Comparison of ENCODE assay signal across 8 mouse cellular contexts in the genomic region with DNA sequence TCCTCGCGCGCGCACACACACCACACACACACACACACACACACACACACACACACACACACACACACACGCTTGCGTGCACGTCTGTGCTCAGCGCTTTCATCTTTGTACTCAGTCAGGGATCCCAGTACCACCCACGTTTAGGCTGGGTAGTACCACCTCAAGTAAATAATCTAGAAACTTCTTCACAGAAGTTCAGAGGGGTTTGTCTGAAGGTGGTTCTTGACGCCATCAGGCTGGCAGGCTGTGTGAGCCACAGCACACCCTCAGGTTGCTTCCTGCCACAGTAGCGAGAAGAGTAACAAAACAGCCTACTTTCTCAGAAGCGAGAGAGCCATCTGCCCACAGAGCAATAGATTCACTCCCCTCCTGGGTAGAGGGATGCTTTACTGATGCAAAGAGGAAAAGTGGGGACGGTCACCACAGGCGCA.
DNase-seq lines count a peak whose midpoint lies in the region; ATAC-seq and TF ChIP-seq lines count a peak whose summit lies in the region.

No protein-coding gene starts in this region.

- no peaks in the 10 kb centered on the region for H3K27me3 ChIP-seq in hindbrain, embryonic 11.5 days (ENCODE audit: control insufficient read depth, insufficient read depth, low read length)
- H3K27me3 ChIP-seq in midbrain, embryonic 12.5 days: 0 out of 2 replicates have a peak, but pooled peaks cover under 1% of the 10 kb centered on the region

- DNase-seq in gastrocnemius, adult 2 months: no peak
- no peak for DNase-seq in gastrocnemius, adult 8-10 months (ENCODE audit: low spot score in 2 of 2)
- peak; percentile 72 for DNase-seq in CD4-positive, CD25-positive, alpha-beta regulatory T cell, adult 2 months (ENCODE audit: low read depth, low spot score)
- DNase-seq in hindbrain, embryonic 11.5 days (ENCODE audit: low spot score): peak; percentile 44
- DNase-seq in adipocyte (ENCODE audit: low spot score): no peak
- DNase-seq in urinary bladder, postnatal 36 days (ENCODE audit: low spot score in 2 of 2): no peak
- no peak for DNase-seq in spleen, postnatal 14 days (ENCODE audit: low spot score in 2 of 2)

- H3K27ac ChIP-seq in gastrocnemius, adult 2 months: peak overlapping the region; percentile 85
- H3K27ac ChIP-seq in hindbrain, embryonic 11.5 days (ENCODE audit: low read depth, low read length): peak overlapping the region; percentile 86
- peak overlapping the region; percentile 91 for H3K27ac ChIP-seq in midbrain, embryonic 12.5 days (replicated peaks)

- peak; percentile 50 for ATAC-seq in hindbrain, embryonic 11.5 days (ENCODE audit: low FRiP score)
- ATAC-seq in midbrain, embryonic 12.5 days (ENCODE audit: low FRiP score, low read depth): peak; percentile 39

- WGBS in hindbrain, embryonic 11.5 days: 16% methylated on average over 14 of the region's 14 CpGs
- 16% methylated on average over 14 of the region's 14 CpGs for WGBS in midbrain, embryonic 12.5 days

- no peaks in the 10 kb centered on the region for H3K9me3 ChIP-seq in hindbrain, embryonic 11.5 days (ENCODE audit: control insufficient read depth, low read length)
- H3K9me3 ChIP-seq in midbrain, embryonic 12.5 days: no peaks in the 10 kb centered on the region

- H3K4me1 ChIP-seq in hindbrain, embryonic 11.5 days (replicated peaks; ENCODE audit: control insufficient read depth, insufficient read depth, low read length): peaks cover 8% of the 10 kb centered on the region
- peaks cover 43% of the 10 kb centered on the region for H3K4me1 ChIP-seq in midbrain, embryonic 12.5 days

- H3K4me3 ChIP-seq in gastrocnemius, adult 2 months: peak overlapping the region; percentile 61
- no peak overlapping the region for H3K4me3 ChIP-seq in hindbrain, embryonic 11.5 days (ENCODE audit: low read depth, low read length)
- H3K4me3 ChIP-seq in midbrain, embryonic 12.5 days: peak overlapping the region; percentile 9; the same call in 1 of the 2 replicates

- no peak for TF ChIP-seq CTCF in gastrocnemius, adult 2 months (IDR thresholded peaks at IDR 0.05)

- intact Hi-C loops in gastrocnemius, adult 2 months (cut with DNase I): loop anchor here (1.0 kb wide), 1 partner anchor 90 kb away; no protein-coding TSS in a partner anchor

- peak overlapping the region; percentile 47; the same call in 1 of the 2 replicates for H3K9ac ChIP-seq in hindbrain, embryonic 11.5 days (ENCODE audit: low read depth, low read length)
- peak overlapping the region; percentile 15; the same call in 1 of the 2 replicates for H3K9ac ChIP-seq in midbrain, embryonic 12.5 days (replicated peaks)

- no peaks in the 10 kb centered on the region for H3K36me3 ChIP-seq in hindbrain, embryonic 11.5 days (ENCODE audit: control insufficient read depth, insufficient read depth, low read length)
- no peaks in the 10 kb centered on the region for H3K36me3 ChIP-seq in midbrain, embryonic 12.5 days

- peak overlapping the region; percentile 36 for H3K4me2 ChIP-seq in hindbrain, embryonic 11.5 days (replicated peaks; ENCODE audit: low read depth, low read length)
- peak overlapping the region; percentile 38 for H3K4me2 ChIP-seq in midbrain, embryonic 12.5 days (replicated peaks)

Comparison
In these comparisons a context has a peak if more than half of its experiments do, and no peak if none do; other contexts are left out.
1. DNase-seq: peak in CD4-positive, CD25-positive, alpha-beta regulatory T cell, adult 2 months (single experiment) and hindbrain, embryonic 11.5 days (single experiment); none in gastrocnemius, adult 2 months (single experiment), gastrocnemius, adult 8-10 months (0 of 2), adipocyte (single experiment), urinary bladder, postnatal 36 days (0 of 2) and spleen, postnatal 14 days (0 of 2).
2. Peak in every context shown above with its lines, with median percentiles within 50 percentile points of each other: H3K27ac ChIP-seq.